Comparison of ENCODE assay signal across 9 mouse cellular contexts in genomic region chr3:144561511-144562250, GRCm38 (mm10). TPM values are rescaled to one million over a fixed set of nuclear protein-coding genes. Genes with fewer than 3 reads are reported as not detected.
DNase-seq lines count a peak whose midpoint lies in the region; ATAC-seq and TF ChIP-seq lines count a peak whose summit lies in the region.
"Had no signal": no experiment of that assay in that cellular context is flagged by ENCODE, and none has a peak within 500 bp of the region (broad histone marks: within the 10 kb centered on the region; RNA-seq: fewer than 3 reads in every experiment).

No protein-coding gene starts in this region.

- H3K4me1 ChIP-seq in forebrain, embryonic 10.5 days, result peaks cover 42% of the 10 kb centered on the region
- peaks cover 25% of the 10 kb centered on the region for H3K4me1 ChIP-seq in forebrain, embryonic 12.5 days
- H3K4me1 ChIP-seq in lung, embryonic 16.5 days (replicated peaks; ENCODE audit: control insufficient read depth, insufficient read depth, low read length), result peaks cover 17% of the 10 kb centered on the region
- no peaks in the 10 kb centered on the region for H3K4me1 ChIP-seq in kidney, adult 2 months (ENCODE audit: control insufficient read depth, insufficient read depth, low read length)

- 62% methylated on average over 22 of the region's 22 CpGs for WGBS in forebrain, embryonic 10.5 days
- WGBS in forebrain, embryonic 12.5 days, result 69% methylated on average over 22 of the region's 22 CpGs
- 49% methylated on average over 22 of the region's 22 CpGs for WGBS in lung, embryonic 16.5 days
- WGBS in kidney, adult 2 months, result 69% methylated on average over 22 of the region's 22 CpGs

- TF ChIP-seq POLR2A in kidney, adult 2 months (IDR thresholded peaks at IDR 0.05; ENCODE audit: low read depth, low read length), result no peak

- ATAC-seq in forebrain, embryonic 12.5 days (ENCODE audit: low FRiP score), result no peak
- peak; percentile 41; the same call in 1 of the 2 replicates for ATAC-seq in lung, embryonic 16.5 days (ENCODE audit: low read depth)

- H3K27ac ChIP-seq in forebrain, embryonic 10.5 days, result no peak overlapping the region
- no peak overlapping the region for H3K27ac ChIP-seq in forebrain, embryonic 12.5 days
- no peak overlapping the region for H3K27ac ChIP-seq in lung, embryonic 16.5 days (ENCODE audit: low read length)
- no peak overlapping the region for H3K27ac ChIP-seq in kidney, adult 2 months (ENCODE audit: insufficient read depth, low read depth, low read length)

- peaks cover 7% of the 10 kb centered on the region for H3K36me3 ChIP-seq in forebrain, embryonic 10.5 days (replicated peaks)
- 0 out of 2 replicates have a peak, but pooled peaks cover 4% of the 10 kb centered on the region for H3K36me3 ChIP-seq in forebrain, embryonic 12.5 days (replicated peaks)
- H3K36me3 ChIP-seq in lung, embryonic 16.5 days (ENCODE audit: control insufficient read depth, insufficient read depth, low read length), result no peaks in the 10 kb centered on the region
- no peaks in the 10 kb centered on the region for H3K36me3 ChIP-seq in kidney, adult 2 months (ENCODE audit: control insufficient read depth, insufficient read depth, low read length)

- peak overlapping the region; percentile 6; the same call in 1 of the 2 replicates for H3K4me3 ChIP-seq in forebrain, embryonic 10.5 days
- no peak overlapping the region for H3K4me3 ChIP-seq in forebrain, embryonic 12.5 days (replicated peaks)
- H3K4me3 ChIP-seq in lung, embryonic 16.5 days (ENCODE audit: low read length), result no peak overlapping the region
- no peak overlapping the region for H3K4me3 ChIP-seq in kidney, adult 2 months (ENCODE audit: insufficient read depth, low read depth, low read length)

- H3K4me2 ChIP-seq in forebrain, embryonic 12.5 days, result no peak overlapping the region
- H3K4me2 ChIP-seq in lung, embryonic 16.5 days (ENCODE audit: low read depth, low read length), result peak overlapping the region; percentile 39

- TF ChIP-seq CTCF in kidney, adult 2 months (conservative IDR thresholded peaks at IDR 0.05; ENCODE audit: insufficient read depth, insufficient read length, low read depth, low read length), result no peak

- no peaks in the 10 kb centered on the region for H3K27me3 ChIP-seq in forebrain, embryonic 10.5 days (ENCODE audit: poor library complexity, severe bottlenecking)
- no peaks in the 10 kb centered on the region for H3K27me3 ChIP-seq in forebrain, embryonic 12.5 days
- no peaks in the 10 kb centered on the region for H3K27me3 ChIP-seq in lung, embryonic 16.5 days (ENCODE audit: control insufficient read depth, insufficient read depth, low read depth, low read length)
- H3K27me3 ChIP-seq in kidney, adult 2 months (replicated peaks; ENCODE audit: control insufficient read depth, insufficient read depth, low read length), result no peaks in the 10 kb centered on the region
- H3K27me3 ChIP-seq: CH12.LX had no signal

- no peak overlapping the region for H3K9ac ChIP-seq in forebrain, embryonic 12.5 days
- H3K9ac ChIP-seq in lung, embryonic 16.5 days (ENCODE audit: low read length), result peak overlapping the region; percentile 14; the same call in 1 of the 2 replicates

- no peak for DNase-seq in forebrain, embryonic 10.5 days (ENCODE audit: extremely low spot score, low spot score)
- peak; percentile 37 for DNase-seq in CD4-positive helper T cell, adult 2 months (ENCODE audit: low read depth, low spot score)
- peak; percentile 35 to 42 for DNase-seq in heart, adult 18-20 months
- DNase-seq in adrenal gland, adult (ENCODE audit: inconsistent age in 2 of 2, low spot score in 1 of 2), result no peak
- DNase-seq in right cerebral cortex, adult 18-20 months, result no peak
- DNase-seq in kidney, adult 2 months, result no peak

- H3K9me3 ChIP-seq in forebrain, embryonic 10.5 days, result peaks cover 6% of the 10 kb centered on the region; the same call in 1 of the 2 replicates
- H3K9me3 ChIP-seq in forebrain, embryonic 12.5 days, result no peaks in the 10 kb centered on the region
- no peaks in the 10 kb centered on the region for H3K9me3 ChIP-seq in lung, embryonic 16.5 days (ENCODE audit: control insufficient read depth, low read length)

RNA-seq across cellular contexts. Expression of gene Hs2st1, which starts 8.3 kb away (rescaled TPM):
- 12.4 and 13.7 TPM in 2 replicates for polyA plus RNA-seq in forebrain, embryonic 10.5 days (2016; fragmentation: Nextera tagmentation; extraction: Ambion mirVana)
- 35.7 and 39.1 TPM in 2 replicates for polyA plus RNA-seq in forebrain, embryonic 12.5 days (2016; fragmentation: Nextera tagmentation; extraction: Ambion mirVana)
- 1 to 10 TPM; 7.6 to 8.4 TPM for total RNA-seq in heart, adult 18-20 months (2021)
- 10.9 and 14.5 TPM in 2 replicates for polyA plus RNA-seq in lung, embryonic 16.5 days (2015; fragmentation: Nextera tagmentation; extraction: Ambion mirVana)
- 4.9 and 5.2 TPM in 2 replicates for polyA plus RNA-seq in kidney, adult 2 months (2012; rRNA removed)

RNA-seq across cellular contexts. Expression of gene Selenof, which starts 8.4 kb away (rescaled TPM):
- polyA plus RNA-seq in forebrain, embryonic 10.5 days (2016; fragmentation: Nextera tagmentation; extraction: Ambion mirVana), result 480 and 492 TPM in 2 replicates
- 467 and 480 TPM in 2 replicates for polyA plus RNA-seq in forebrain, embryonic 12.5 days (2016; fragmentation: Nextera tagmentation; extraction: Ambion mirVana)
- 100 to 1,000 TPM; 136 to 148 TPM for total RNA-seq in heart, adult 18-20 months (2021)
- 756 and 782 TPM in 2 replicates for polyA plus RNA-seq in lung, embryonic 16.5 days (2015; fragmentation: Nextera tagmentation; extraction: Ambion mirVana)
- polyA plus RNA-seq in kidney, adult 2 months (2012; rRNA removed), result 215 and 275 TPM in 2 replicates

Comparison
In these comparisons a context has a peak if more than half of its experiments do, and no peak if none do; other contexts are left out.
1. DNase-seq: peak in CD4-positive helper T cell, adult 2 months (single experiment) and heart, adult 18-20 months (2 of 2); none in forebrain, embryonic 10.5 days (single experiment), adrenal gland, adult (0 of 2), right cerebral cortex, adult 18-20 months (single experiment) and kidney, adult 2 months (single experiment).